8 mouse cellular contexts compared by ENCODE assay signal in genomic region chr10:120476516-120477336, GRCm38 (mm10). TPM values are rescaled to one million over a fixed set of nuclear protein-coding genes. Genes with fewer than 3 reads are reported as not detected.
DNase-seq lines count a peak whose midpoint lies in the region; ATAC-seq and TF ChIP-seq lines count a peak whose summit lies in the region.

No protein-coding gene starts in this region.

- no peak for TF ChIP-seq POLR2A in testis, adult 2 months (IDR thresholded peaks at IDR 0.05; ENCODE audit: control insufficient read depth, low read depth, low read length)

- no peak for TF ChIP-seq CTCF in left cerebral cortex, adult 2 months (IDR thresholded peaks at IDR 0.05)
- peak; percentile 38; the same call in 1 of the 2 replicates for TF ChIP-seq CTCF in kidney, postnatal 0 days (IDR thresholded peaks at IDR 0.05; ENCODE audit: low read depth)
- TF ChIP-seq CTCF in testis, adult 2 months (IDR thresholded peaks at IDR 0.05; ENCODE audit: control insufficient read depth, insufficient read depth, insufficient replicate concordance, low read depth, low read length): no peak

- H3K4me3 ChIP-seq in left cerebral cortex, adult 2 months: peak overlapping the region; percentile 2; the same call in 1 of the 2 replicates
- H3K4me3 ChIP-seq in heart, embryonic 11.5 days (ENCODE audit: low read depth, low read length): peak overlapping the region; percentile 91
- peak overlapping the region; percentile 84 for H3K4me3 ChIP-seq in kidney, postnatal 0 days (replicated peaks; ENCODE audit: low read depth, low read length)
- peak overlapping the region; percentile 95 for H3K4me3 ChIP-seq in megakaryocyte, embryonic 14.5 days (replicated peaks)
- peak overlapping the region; percentile 25 for H3K4me3 ChIP-seq in testis, adult 2 months (ENCODE audit: control insufficient read depth, low read depth, low read length)

- no peak for DNase-seq in left cerebral cortex, adult 2 months (ENCODE audit: extremely low spot score in 1 of 2, low spot score in 2 of 2)
- DNase-seq in left cerebral cortex, adult 9 months (ENCODE audit: low spot score in 2 of 2): no peak
- DNase-seq in adrenal gland, postnatal 4 days (ENCODE audit: low spot score in 2 of 2): peak; percentile 20 to 45
- DNase-seq in kidney, postnatal 0 days (ENCODE audit: low spot score): peak; percentile 79
- DNase-seq in layer of hippocampus, adult 9-11 months: no peak

- peak overlapping the region; percentile 98 for H3K9ac ChIP-seq in heart, embryonic 11.5 days (ENCODE audit: low read depth, low read length)
- H3K9ac ChIP-seq in kidney, postnatal 0 days (ENCODE audit: low read depth, low read length): peak overlapping the region; percentile 88

- WGBS in heart, embryonic 11.5 days (ENCODE audit: insufficient replicate concordance): under 1% methylated on average over 51 of the region's 52 CpGs
- under 1% methylated on average over 51 of the region's 52 CpGs for WGBS in kidney, postnatal 0 days

- peak overlapping the region; percentile 98 for H3K4me2 ChIP-seq in heart, embryonic 11.5 days
- peak overlapping the region; percentile 99 for H3K4me2 ChIP-seq in kidney, postnatal 0 days (ENCODE audit: low read length)

- no peaks in the 10 kb centered on the region for H3K9me3 ChIP-seq in heart, embryonic 11.5 days (replicated peaks; ENCODE audit: control insufficient read depth, low read length)
- no peaks in the 10 kb centered on the region for H3K9me3 ChIP-seq in kidney, postnatal 0 days (replicated peaks; ENCODE audit: low read length)
- H3K9me3 ChIP-seq in megakaryocyte, embryonic 14.5 days: no peaks in the 10 kb centered on the region

- no peak overlapping the region for H3K27ac ChIP-seq in left cerebral cortex, adult 2 months
- H3K27ac ChIP-seq in heart, embryonic 11.5 days (ENCODE audit: low read depth, low read length): peak overlapping the region; percentile 92
- H3K27ac ChIP-seq in kidney, postnatal 0 days: peak overlapping the region; percentile 85
- H3K27ac ChIP-seq in testis, adult 2 months (ENCODE audit: control insufficient read depth, insufficient read depth, low read depth, low read length): no peak overlapping the region

- no peaks in the 10 kb centered on the region for H3K27me3 ChIP-seq in heart, embryonic 11.5 days (ENCODE audit: control insufficient read depth, insufficient read depth, low read length)
- no peaks in the 10 kb centered on the region for H3K27me3 ChIP-seq in kidney, postnatal 0 days (ENCODE audit: insufficient read depth, low read length)
- peaks cover 43% of the 10 kb centered on the region for H3K27me3 ChIP-seq in megakaryocyte, embryonic 14.5 days (replicated peaks)
- H3K27me3 ChIP-seq in testis, adult 2 months (ENCODE audit: control insufficient read depth, insufficient read depth, low read length): peaks cover 6% of the 10 kb centered on the region; the same call in 1 of the 2 replicates

- no peaks in the 10 kb centered on the region for H3K36me3 ChIP-seq in heart, embryonic 11.5 days (ENCODE audit: control insufficient read depth, insufficient read depth, low read length)
- H3K36me3 ChIP-seq in kidney, postnatal 0 days (ENCODE audit: insufficient read depth, low read length): no peaks in the 10 kb centered on the region
- no peaks in the 10 kb centered on the region for H3K36me3 ChIP-seq in megakaryocyte, embryonic 14.5 days (replicated peaks; ENCODE audit: low read length)
- no peaks in the 10 kb centered on the region for H3K36me3 ChIP-seq in testis, adult 2 months (ENCODE audit: control insufficient read depth, insufficient read depth, low read length)

- peak; percentile 75 for ATAC-seq in heart, embryonic 11.5 days (replicated peaks; ENCODE audit: insufficient number of reproducible peaks, low FRiP score, low TSS enrichment)
- peak; percentile 69 for ATAC-seq in kidney, postnatal 0 days (replicated peaks; ENCODE audit: low FRiP score, low read depth)

- intact Hi-C loops in left cerebral cortex, adult 2 months (cut with DNase I): loop anchor here (5.0 kb wide), 2 partner anchors 49 to 76 kb away; no protein-coding TSS in a partner anchor

- H3K4me1 ChIP-seq in heart, embryonic 11.5 days (ENCODE audit: control insufficient read depth, insufficient read depth, low read length): 0 out of 2 replicates have a peak, but pooled peaks cover 3% of the 10 kb centered on the region
- H3K4me1 ChIP-seq in kidney, postnatal 0 days (replicated peaks; ENCODE audit: insufficient read depth, low read length): no peaks in the 10 kb centered on the region; the same call in none of the 2 replicates
- peaks cover 40% of the 10 kb centered on the region for H3K4me1 ChIP-seq in megakaryocyte, embryonic 14.5 days
- peaks cover 24% of the 10 kb centered on the region for H3K4me1 ChIP-seq in testis, adult 2 months (ENCODE audit: control insufficient read depth, insufficient read depth, low read length)

RNA-seq across cellular contexts. Expression of gene Hmga2, which starts 0.5 kb away (rescaled TPM):
- total RNA-seq in left cerebral cortex, adult 2 months (2021): under 1 TPM; 0.25 to 0.26 TPM
- total RNA-seq in adrenal gland, postnatal 4 days (2021): 10 to 100 TPM; 13.8 to 14.4 TPM
- 31.7 and 42.6 TPM in 2 replicates for polyA plus RNA-seq in heart, embryonic 11.5 days (2014; fragmentation: Nextera tagmentation; extraction: Ambion mirVana)
- 7.8 and 8.1 TPM in 2 replicates for polyA plus RNA-seq in kidney, postnatal 0 days (2015; fragmentation: Nextera tagmentation; extraction: Ambion mirVana)
- polyA plus RNA-seq in megakaryocyte, embryonic 14.5 days (2012; ENCODE audit: insufficient read depth, low replicate concordance): 5.4 and 7.0 TPM in 2 replicates
- 0.26 and 0.42 TPM in 2 replicates for polyA plus RNA-seq in testis, adult 2 months (2012; rRNA removed)

Comparison
In these comparisons a context has a peak if more than half of its experiments do, and no peak if none do; other contexts are left out.
1. DNase-seq: peak in adrenal gland, postnatal 4 days (2 of 2) and kidney, postnatal 0 days (single experiment); none in left cerebral cortex, adult 2 months (0 of 2), left cerebral cortex, adult 9 months (0 of 2) and layer of hippocampus, adult 9-11 months (single experiment).
2. H3K27ac ChIP-seq: peak in heart, embryonic 11.5 days (single experiment) and kidney, postnatal 0 days (single experiment); none in left cerebral cortex, adult 2 months (single experiment) and testis, adult 2 months (single experiment).
3. H3K4me3 ChIP-seq: peak in every context shown above with its lines; median percentile 95 in megakaryocyte, embryonic 14.5 days; 91 in heart, embryonic 11.5 days; 84 in kidney, postnatal 0 days; 25 in testis, adult 2 months; 2 in left cerebral cortex, adult 2 months.